Mouse (Mus musculus): Measurements from ENCODE around the gene Ehd3. TPM values are rescaled to one million over a fixed set of nuclear protein-coding genes. Genes with fewer than 3 reads are reported as not detected.

Ehd3 gene
- polyA plus RNA-seq (2012; rRNA removed), result 1.7 and 2.3 TPM in 2 replicates

- peaks cover 11% of the 10 kb centered on the region for H3K4me1 ChIP-seq (ENCODE audit: control insufficient read depth, insufficient read depth, low read length)
- H3K36me3 ChIP-seq (ENCODE audit: control insufficient read depth, insufficient read depth, low read length), result no peaks in the 10 kb centered on the region
- TF ChIP-seq POLR2A (IDR thresholded peaks at IDR 0.05; ENCODE audit: control insufficient read depth, low read depth, low read length) (no peak), CTCF (IDR thresholded peaks at IDR 0.05; ENCODE audit: control insufficient read depth, insufficient read depth, insufficient replicate concordance, low read depth, low read length) (no peak)
- no peak within 1 kb of the TSS; the same call in 1 of the 2 replicates for H3K27ac ChIP-seq (ENCODE audit: control insufficient read depth, insufficient read depth, low read depth, low read length)
- H3K4me3 ChIP-seq (ENCODE audit: control insufficient read depth, low read depth, low read length), result peak within 1 kb of the TSS; percentile 79
- no peaks in the 10 kb centered on the region for H3K27me3 ChIP-seq (ENCODE audit: control insufficient read depth, insufficient read depth, low read length)
Observed at GRCm38 (mm10) chr17:73803521-73804184, at the start of gene Ehd3. Gene Ehd3, plus strand, starts transcription at chr17:73804134.

- Histone ChIP-seq H3K27ac (ENCODE audit: control insufficient read depth, insufficient read depth, low read depth, low read length) (no peak overlapping the region), H3K27me3 (ENCODE audit: control insufficient read depth, insufficient read depth, low read length) (no peaks in the 10 kb centered on the region), H3K4me1 (ENCODE audit: control insufficient read depth, insufficient read depth, low read length) (no peaks in the 10 kb centered on the region), H3K36me3 (ENCODE audit: control insufficient read depth, insufficient read depth, low read length) (no peaks in the 10 kb centered on the region), H3K4me3 (ENCODE audit: control insufficient read depth, low read depth, low read length) (no peak overlapping the region)
- TF ChIP-seq CTCF (IDR thresholded peaks at IDR 0.05; ENCODE audit: control insufficient read depth, insufficient read depth, insufficient replicate concordance, low read depth, low read length) (no peak), POLR2A (IDR thresholded peaks at IDR 0.05; ENCODE audit: control insufficient read depth, low read depth, low read length) (no peak)
Observed at GRCm38 (mm10) chr17:73770964-73771363, 33.0 kb upstream of the Ehd3 start.

GRCm38 (mm10) chr17:73786642-73787311, 17.2 kb upstream of the Ehd3 start:
- Histone ChIP-seq H3K27me3 (ENCODE audit: control insufficient read depth, insufficient read depth, low read length) (no peaks in the 10 kb centered on the region), H3K27ac (ENCODE audit: control insufficient read depth, insufficient read depth, low read depth, low read length) (no peak overlapping the region), H3K36me3 (ENCODE audit: control insufficient read depth, insufficient read depth, low read length) (no peaks in the 10 kb centered on the region), H3K4me1 (ENCODE audit: control insufficient read depth, insufficient read depth, low read length) (no peaks in the 10 kb centered on the region), H3K4me3 (ENCODE audit: control insufficient read depth, low read depth, low read length) (no peak overlapping the region)
- TF ChIP-seq CTCF (IDR thresholded peaks at IDR 0.05; ENCODE audit: control insufficient read depth, insufficient read depth, insufficient replicate concordance, low read depth, low read length) (no peak), POLR2A (IDR thresholded peaks at IDR 0.05; ENCODE audit: control insufficient read depth, low read depth, low read length) (no peak)

- Histone ChIP-seq H3K4me1 (ENCODE audit: control insufficient read depth, insufficient read depth, low read length) (no peaks in the 10 kb centered on the region), H3K27ac (ENCODE audit: control insufficient read depth, insufficient read depth, low read depth, low read length) (no peak overlapping the region), H3K4me3 (ENCODE audit: control insufficient read depth, low read depth, low read length) (no peak overlapping the region), H3K36me3 (ENCODE audit: control insufficient read depth, insufficient read depth, low read length) (no peaks in the 10 kb centered on the region), H3K27me3 (ENCODE audit: control insufficient read depth, insufficient read depth, low read length) (no peaks in the 10 kb centered on the region)
- TF ChIP-seq CTCF (IDR thresholded peaks at IDR 0.05; ENCODE audit: control insufficient read depth, insufficient read depth, insufficient replicate concordance, low read depth, low read length) (no peak), POLR2A (IDR thresholded peaks at IDR 0.05; ENCODE audit: control insufficient read depth, low read depth, low read length) (no peak)
Observed at GRCm38 (mm10) chr17:73790284-73791020, 13.5 kb upstream of the Ehd3 start.

- H3K4me3 ChIP-seq (ENCODE audit: control insufficient read depth, low read depth, low read length), result no peak overlapping the region
- H3K36me3 ChIP-seq (ENCODE audit: control insufficient read depth, insufficient read depth, low read length), result no peaks in the 10 kb centered on the region
- H3K27ac ChIP-seq (ENCODE audit: control insufficient read depth, insufficient read depth, low read depth, low read length), result no peak overlapping the region
- TF ChIP-seq CTCF (IDR thresholded peaks at IDR 0.05; ENCODE audit: control insufficient read depth, insufficient read depth, insufficient replicate concordance, low read depth, low read length) (no peak), POLR2A (IDR thresholded peaks at IDR 0.05; ENCODE audit: control insufficient read depth, low read depth, low read length) (no peak)
- no peaks in the 10 kb centered on the region for H3K4me1 ChIP-seq (ENCODE audit: control insufficient read depth, insufficient read depth, low read length)
- H3K27me3 ChIP-seq (ENCODE audit: control insufficient read depth, insufficient read depth, low read length), result no peaks in the 10 kb centered on the region
Observed at GRCm38 (mm10) chr17:73796789-73797188, 7.1 kb upstream of the Ehd3 start.

- H3K27ac ChIP-seq (ENCODE audit: control insufficient read depth, insufficient read depth, low read depth, low read length), result no peak overlapping the region
- H3K4me3 ChIP-seq (ENCODE audit: control insufficient read depth, low read depth, low read length), result no peak overlapping the region
- TF ChIP-seq POLR2A (IDR thresholded peaks at IDR 0.05; ENCODE audit: control insufficient read depth, low read depth, low read length), result no peak
- no peak for TF ChIP-seq CTCF (IDR thresholded peaks at IDR 0.05; ENCODE audit: control insufficient read depth, insufficient read depth, insufficient replicate concordance, low read depth, low read length)
- no peaks in the 10 kb centered on the region for H3K4me1 ChIP-seq (ENCODE audit: control insufficient read depth, insufficient read depth, low read length)
- no peaks in the 10 kb centered on the region for H3K27me3 ChIP-seq (ENCODE audit: control insufficient read depth, insufficient read depth, low read length)
- no peaks in the 10 kb centered on the region for H3K36me3 ChIP-seq (ENCODE audit: control insufficient read depth, insufficient read depth, low read length)
Observed at GRCm38 (mm10) chr17:73797706-73798105, 6.2 kb upstream of the Ehd3 start.

All from testis, adult 2 months (tissue).